Mouse (Mus musculus) midbrain, embryonic 10.5 days (tissue): ENCODE measurements at regions not wholly inside any gene's neighbourhood (a gene's known extent, or its start where the extent isn't known, plus 50 kb on each side); places are given as distances from the start of the nearest gene placed in this dataset.

Experiments
- DNase-seq: peaks from one replicate; pipeline ENCODE4 v3.0.0-alpha.2; 2017; ENCODE audit warnings: low spot score
- H3K27ac ChIP-seq: fragments of 300-500 bp; sonication (generic); replicated peaks from 2 replicates; pipeline ENCODE4 v1.5.1; 2016; ENCODE audit warnings: mild to moderate bottlenecking
- H3K27me3 ChIP-seq: fragments of 300-500 bp; sonication (generic); 2 replicates; pipeline ENCODE4 v1.6.1; 2016; ENCODE audit warnings: low read depth, mild to moderate bottlenecking; ENCODE audit not compliant: poor library complexity, severe bottlenecking
- H3K36me3 ChIP-seq: fragments of 300-500 bp; sonication (generic); 2 replicates; pipeline ENCODE4 v1.6.1; 2016; ENCODE audit warnings: mild to moderate bottlenecking, moderate library complexity
- H3K4me1 ChIP-seq: fragments of 300-500 bp; sonication (generic); 2 replicates; pipeline ENCODE4 v1.6.1; 2016
- H3K4me3 ChIP-seq: fragments of 300-500 bp; sonication (generic); 2 replicates; pipeline ENCODE4 v1.5.1; 2016; ENCODE audit warnings: mild to moderate bottlenecking, moderate library complexity
- H3K9me3 ChIP-seq: fragments of 300-500 bp; sonication (generic); replicated peaks from 2 replicates; pipeline ENCODE4 v1.6.1; 2016; ENCODE audit warnings: mild to moderate bottlenecking
- WGBS: fragments of 180-500 bp; shearing (Covaris S2); methylation state at CpG from one replicate; pipeline ENCODE4 v1.1.7; 2016; 5-methylcytosine and 5-hydroxymethylcytosine counted together

DNA sequence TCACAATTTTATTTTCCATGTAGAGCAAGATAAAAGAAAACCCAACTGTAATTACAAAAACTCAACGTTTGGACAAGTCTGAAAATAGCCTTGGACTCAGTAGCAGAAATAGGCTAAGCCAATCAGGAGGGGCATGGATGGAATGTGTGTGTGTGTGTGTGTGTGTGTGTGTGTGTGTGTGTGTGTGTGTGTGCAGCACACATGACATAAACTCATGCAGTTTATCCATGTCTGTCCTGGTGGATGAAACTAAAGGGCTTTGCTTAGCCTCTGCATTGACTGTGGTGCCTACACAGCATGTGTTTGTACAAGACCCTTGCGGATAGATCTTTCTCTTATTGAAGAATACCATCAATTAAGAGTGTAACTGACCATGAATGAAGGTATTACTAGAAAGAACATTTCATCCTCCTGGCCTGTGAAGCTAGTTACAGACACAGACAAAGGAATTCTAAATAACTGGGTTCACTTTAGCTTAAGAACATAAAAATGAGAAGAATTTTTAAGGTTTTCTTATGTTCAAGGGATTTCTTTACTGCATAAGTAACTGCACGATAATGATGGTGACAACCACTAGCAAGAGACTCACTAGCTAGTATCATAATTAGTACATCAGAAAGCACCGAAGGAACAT is 361.5 kb downstream of the Tmem182 start:
- no peak for DNase-seq
- Histone ChIP-seq H3K4me3 (no peak overlapping the region), H3K27ac (peak overlapping the region; percentile 84), H3K9me3 (peaks cover 4% of the 10 kb centered on the region), H3K4me1 (peaks cover 35% of the 10 kb centered on the region), H3K36me3 (0 out of 2 replicates have a peak, but pooled peaks cover 3% of the 10 kb centered on the region), H3K27me3 (peaks cover 8% of the 10 kb centered on the region)
- 49% methylated on average over 4 of the region's 4 CpGs for WGBS

DNA sequence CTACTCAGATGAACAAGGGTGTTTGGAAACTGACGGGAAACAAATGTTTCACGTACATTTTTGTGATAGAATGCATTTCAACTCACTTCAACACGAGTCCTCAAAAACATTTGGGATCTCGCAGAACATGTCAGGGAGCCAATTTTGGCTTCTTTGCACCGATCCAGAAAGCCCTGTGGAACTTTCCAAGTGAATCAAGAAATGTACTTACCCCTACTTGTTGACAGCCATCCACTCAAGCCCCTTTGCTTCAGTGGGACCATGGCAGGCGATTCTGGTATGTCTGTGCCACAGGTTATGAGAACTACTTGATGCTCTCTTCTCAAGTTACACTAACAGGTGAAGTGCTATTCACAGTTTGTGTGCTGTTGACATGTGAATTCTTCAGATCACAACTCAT is 381.6 kb downstream of the Tmem182 start:
- Histone ChIP-seq H3K4me1 (peaks cover 13% of the 10 kb centered on the region), H3K36me3 (no peaks in the 10 kb centered on the region), H3K27ac (no peak overlapping the region), H3K27me3 (peaks cover 31% of the 10 kb centered on the region), H3K9me3 (no peaks in the 10 kb centered on the region), H3K4me3 (no peak overlapping the region)
- 92% methylated on average over 6 of the region's 6 CpGs for WGBS
- DNase-seq: no peak

DNA sequence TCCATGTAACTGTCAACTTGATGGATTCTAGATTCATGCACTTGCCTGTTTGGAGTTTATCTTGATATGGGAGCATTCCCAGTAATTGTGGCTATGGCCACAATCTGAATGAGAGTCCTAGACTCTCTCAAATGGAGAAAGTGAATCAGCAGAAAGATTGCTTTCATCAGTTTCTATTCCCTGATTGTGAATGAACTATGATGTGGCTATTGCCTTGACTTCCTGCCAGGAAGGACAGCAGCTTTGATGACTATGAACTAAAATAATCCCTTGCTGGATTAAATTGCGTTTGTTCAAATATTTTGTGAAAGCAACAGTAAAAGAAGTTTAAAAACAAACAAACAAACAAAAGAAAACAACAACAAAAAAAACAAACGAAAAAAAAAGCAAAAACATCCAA is 407.5 kb downstream of the Tmem182 start:
- Histone ChIP-seq H3K4me1 (no peaks in the 10 kb centered on the region), H3K36me3 (no peaks in the 10 kb centered on the region), H3K27me3 (no peaks in the 10 kb centered on the region), H3K27ac (no peak overlapping the region), H3K9me3 (no peaks in the 10 kb centered on the region), H3K4me3 (no peak overlapping the region)
- no peak for DNase-seq
- 82% methylated on average over 2 of the region's 2 CpGs for WGBS

DNA sequence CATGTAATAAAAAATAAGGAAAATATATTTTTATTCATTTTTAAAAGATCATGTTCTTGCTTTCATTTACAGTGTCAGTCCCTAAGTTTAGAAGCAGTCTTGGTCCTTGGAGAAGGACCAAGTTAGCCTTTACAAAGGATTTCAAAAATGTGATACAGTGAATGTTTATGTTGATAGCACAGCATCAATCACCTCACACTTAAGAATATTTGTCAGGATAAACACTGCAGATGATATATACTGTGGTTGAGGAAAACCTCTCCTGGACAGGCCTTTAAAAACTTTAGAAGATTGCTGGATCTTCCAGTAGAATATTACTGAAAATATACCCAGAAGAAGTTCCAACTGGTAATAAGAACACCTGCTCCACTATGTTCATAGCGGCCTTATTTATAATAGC is 420.4 kb downstream of the Tmem182 start:
- Histone ChIP-seq H3K9me3 (no peaks in the 10 kb centered on the region), H3K27me3 (no peaks in the 10 kb centered on the region), H3K27ac (no peak overlapping the region), H3K4me3 (no peak overlapping the region), H3K4me1 (no peaks in the 10 kb centered on the region), H3K36me3 (no peaks in the 10 kb centered on the region)
- DNase-seq: no peak
- 89% methylated on average over 1 of the region's 1 CpGs for WGBS

DNA sequence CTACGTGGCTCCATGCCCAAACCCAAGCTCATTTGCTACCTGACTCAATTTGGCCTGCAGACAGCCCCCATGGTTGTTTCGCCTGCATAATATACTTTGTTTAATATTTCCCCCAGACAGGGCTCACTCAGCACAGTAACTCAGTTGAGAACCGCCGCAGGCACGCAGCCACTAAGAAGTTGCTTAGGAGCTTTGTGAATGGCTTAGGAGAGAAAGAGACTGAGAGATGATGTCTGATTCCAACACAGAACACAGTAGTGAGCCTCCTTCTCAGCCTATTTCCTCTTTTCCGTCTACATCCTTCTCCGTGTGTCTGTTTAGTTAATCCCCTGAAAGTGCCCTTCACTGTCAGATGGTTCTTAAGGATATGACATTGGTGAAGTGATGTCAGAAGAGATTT is 429.9 kb downstream of the Tmem182 start:
- Histone ChIP-seq H3K27ac (no peak overlapping the region), H3K36me3 (no peaks in the 10 kb centered on the region), H3K4me1 (peaks cover 11% of the 10 kb centered on the region; the same call in 1 of the 2 replicates), H3K9me3 (no peaks in the 10 kb centered on the region), H3K27me3 (no peaks in the 10 kb centered on the region), H3K4me3 (no peak overlapping the region)
- DNase-seq: no peak
- 84% methylated on average over 7 of the region's 7 CpGs for WGBS

DNA sequence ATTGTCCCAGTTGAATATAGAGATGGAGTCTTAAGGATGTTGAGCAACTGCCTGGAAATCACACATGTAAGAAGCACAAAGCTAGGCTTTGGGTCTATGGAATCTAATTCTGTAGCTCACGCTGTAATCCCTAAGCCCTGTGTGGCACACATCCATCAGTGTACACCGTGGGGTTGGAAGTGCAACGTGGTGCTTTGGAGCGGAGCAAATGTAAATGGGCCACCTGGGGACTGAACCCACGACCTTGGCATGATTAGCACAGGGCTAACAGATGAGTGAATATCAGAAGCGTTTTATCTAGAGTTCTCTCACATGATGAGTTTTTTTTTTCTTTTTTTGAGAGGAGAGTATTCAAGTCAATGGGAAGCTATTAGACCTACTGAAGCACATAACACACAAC is 437.6 kb downstream of the Tmem182 start:
- H3K27me3 ChIP-seq: no peaks in the 10 kb centered on the region
- 81% methylated on average over 6 of the region's 6 CpGs for WGBS
- no peaks in the 10 kb centered on the region; the same call in 1 of the 2 replicates for H3K4me1 ChIP-seq
- no peaks in the 10 kb centered on the region for H3K9me3 ChIP-seq
- DNase-seq: no peak
- H3K27ac ChIP-seq: no peak overlapping the region
- no peak overlapping the region for H3K4me3 ChIP-seq
- no peaks in the 10 kb centered on the region for H3K36me3 ChIP-seq

DNA sequence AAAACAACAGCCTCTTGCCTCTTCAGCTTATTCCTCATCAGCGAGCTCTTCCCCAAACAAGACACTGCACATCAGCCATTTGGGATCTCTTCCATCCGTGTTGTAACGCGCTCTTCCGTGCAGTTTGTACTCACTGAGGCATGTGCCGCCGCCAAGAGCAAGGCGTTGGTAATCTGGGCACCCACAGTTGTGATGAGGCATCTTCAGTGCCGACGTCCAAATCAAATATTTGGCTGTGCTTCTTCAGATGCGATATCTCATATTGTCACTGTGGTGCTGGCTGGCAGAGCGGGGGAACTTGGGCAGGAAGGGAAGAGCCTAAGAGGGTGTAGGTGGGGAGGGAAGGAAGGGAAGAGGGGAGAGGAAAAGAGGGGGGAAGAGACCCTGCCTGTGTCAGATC is 439.2 kb downstream of the Tmem182 start:
- Histone ChIP-seq H3K27ac (no peak overlapping the region), H3K4me3 (no peak overlapping the region), H3K27me3 (no peaks in the 10 kb centered on the region), H3K36me3 (no peaks in the 10 kb centered on the region), H3K9me3 (no peaks in the 10 kb centered on the region), H3K4me1 (no peaks in the 10 kb centered on the region; the same call in 1 of the 2 replicates)
- DNase-seq: no peak
- 94% methylated on average over 12 of the region's 12 CpGs for WGBS

DNA sequence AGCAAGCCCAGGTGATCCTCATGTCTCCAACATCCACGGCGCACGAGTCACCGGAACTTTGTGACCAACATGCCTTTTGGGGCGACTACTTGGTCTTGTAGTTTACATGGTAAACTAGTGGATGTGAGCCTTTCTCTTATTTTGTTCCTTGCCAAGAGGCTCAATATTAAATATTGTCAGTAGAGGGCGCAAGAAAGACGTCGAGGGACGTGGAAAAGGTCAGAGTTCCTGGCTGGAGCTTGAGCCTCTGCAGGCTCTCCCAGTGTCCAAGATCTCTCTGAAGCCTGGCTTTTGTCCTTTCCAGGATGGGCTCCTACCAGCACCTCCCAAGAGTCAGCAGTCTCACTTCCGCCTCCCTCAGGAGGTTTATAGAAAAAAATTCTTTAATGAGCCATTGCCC is 458.8 kb downstream of the Tmem182 start:
- H3K27me3 ChIP-seq: no peaks in the 10 kb centered on the region
- DNase-seq: peak; percentile 46
- peak overlapping the region; percentile 63 for H3K27ac ChIP-seq
- no peaks in the 10 kb centered on the region for H3K36me3 ChIP-seq
- peaks cover 12% of the 10 kb centered on the region for H3K4me1 ChIP-seq
- 35% methylated on average over 10 of the region's 10 CpGs for WGBS
- H3K4me3 ChIP-seq: no peak overlapping the region
- no peaks in the 10 kb centered on the region for H3K9me3 ChIP-seq

DNA sequence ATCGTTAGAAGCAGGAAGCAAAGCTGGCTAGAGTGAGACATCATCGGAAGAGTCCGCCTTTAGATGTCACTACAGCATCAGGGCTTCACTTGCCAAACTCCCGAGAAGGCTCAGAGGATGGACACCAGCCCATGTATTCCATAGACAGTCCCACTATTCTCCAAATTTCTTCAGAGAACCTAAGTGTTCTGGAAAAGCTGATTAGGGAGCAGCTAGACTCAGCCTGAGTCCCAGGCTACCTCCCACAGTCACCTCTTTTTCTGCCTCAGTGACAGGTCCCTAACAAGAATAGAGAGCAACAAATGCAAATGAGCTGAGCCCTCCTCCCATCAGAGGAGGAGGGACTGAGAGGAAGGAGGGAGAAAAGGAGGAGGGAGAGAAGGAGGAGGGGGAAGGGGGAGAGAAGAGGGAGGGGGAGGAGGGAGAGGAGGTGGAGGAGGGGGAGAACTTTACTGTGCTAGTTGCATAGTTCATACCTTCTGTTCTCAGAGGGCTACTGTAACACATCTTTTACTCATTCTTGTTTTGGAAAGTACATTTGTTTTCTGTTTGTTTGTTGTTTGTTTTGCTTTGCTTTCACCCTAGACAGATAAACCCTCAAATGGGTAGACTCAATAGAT is 465.8 kb downstream of the Tmem182 start:
- WGBS: 17% methylated on average over 4 of the region's 4 CpGs
- DNase-seq: peak; percentile 55
- Histone ChIP-seq H3K36me3 (no peaks in the 10 kb centered on the region), H3K4me1 (peaks cover 69% of the 10 kb centered on the region), H3K27ac (peak overlapping the region; percentile 81), H3K27me3 (0 out of 2 replicates have a peak, but pooled peaks cover 4% of the 10 kb centered on the region), H3K9me3 (no peaks in the 10 kb centered on the region), H3K4me3 (peak overlapping the region; percentile 16; the same call in 1 of the 2 replicates)

DNA sequence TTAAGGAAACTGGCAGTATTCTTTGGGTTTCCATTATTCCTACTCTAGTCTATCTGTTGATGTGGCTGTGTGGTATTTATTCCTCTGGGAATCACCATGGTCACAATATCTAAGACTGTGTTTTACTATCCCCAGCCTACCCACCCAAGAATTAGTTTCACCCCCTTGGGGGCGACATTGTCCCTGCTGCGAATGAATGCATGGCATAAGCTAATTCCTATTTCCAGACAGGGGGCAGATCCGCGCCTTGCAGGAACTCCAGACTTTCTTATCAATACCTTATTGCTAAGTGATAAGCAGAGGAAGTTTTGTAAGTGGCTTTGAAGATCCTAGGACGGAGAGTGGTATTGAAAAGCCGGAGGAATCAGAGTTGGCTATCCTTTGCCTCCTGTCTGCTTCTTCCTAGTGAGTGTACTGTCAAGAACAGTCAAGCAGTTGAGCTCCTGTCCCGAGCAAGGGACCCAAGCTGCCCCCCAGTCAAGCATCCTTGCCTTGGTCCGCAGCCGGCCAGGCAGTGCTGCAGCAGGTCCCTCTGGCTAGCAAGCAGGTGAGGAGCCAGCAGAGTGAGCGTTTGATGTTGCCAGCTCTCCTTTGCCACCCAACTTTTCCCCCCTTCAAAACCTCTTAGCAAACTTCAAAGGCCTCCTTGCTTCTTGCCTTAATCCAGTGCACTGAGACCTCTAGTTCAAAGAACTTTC is 469.3 kb downstream of the Tmem182 start:
- Histone ChIP-seq H3K27me3 (0 out of 2 replicates have a peak, but pooled peaks cover 4% of the 10 kb centered on the region), H3K4me1 (peaks cover 79% of the 10 kb centered on the region), H3K4me3 (peak overlapping the region; percentile 48), H3K9me3 (peaks cover under 1% of the 10 kb centered on the region; the same call in 1 of the 2 replicates), H3K27ac (peak overlapping the region; percentile 92), H3K36me3 (no peaks in the 10 kb centered on the region)
- 4% methylated on average over 10 of the region's 10 CpGs for whole genome bisulfite sequencing
- peak; percentile 53 for DNase-seq

DNA sequence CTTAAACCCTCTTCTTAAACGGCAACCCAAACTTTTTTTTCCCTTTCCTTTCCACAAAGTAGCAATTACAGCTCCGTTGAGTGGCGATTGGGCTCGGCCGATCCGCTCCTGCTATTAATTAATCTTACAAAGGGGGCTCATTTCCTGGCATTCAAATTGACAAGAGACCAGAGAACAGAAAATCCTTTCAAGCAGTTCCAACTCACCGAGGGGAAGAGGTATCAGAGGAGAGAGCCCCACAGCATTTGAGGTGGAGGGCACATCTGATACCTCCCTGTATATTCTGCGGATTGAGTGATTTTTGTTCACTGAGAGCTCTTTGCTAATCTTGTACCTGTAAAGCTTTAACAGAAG is 469.8 kb downstream of the Tmem182 start:
- WGBS: 2% methylated on average over 8 of the region's 8 CpGs
- peaks cover 6% of the 10 kb centered on the region; the same call in 1 of the 2 replicates for H3K9me3 ChIP-seq
- H3K27ac ChIP-seq: peak overlapping the region; percentile 92
- H3K27me3 ChIP-seq: 0 out of 2 replicates have a peak, but pooled peaks cover 3% of the 10 kb centered on the region
- peaks cover 74% of the 10 kb centered on the region for H3K4me1 ChIP-seq
- no peaks in the 10 kb centered on the region for H3K36me3 ChIP-seq
- peak; percentile 45 for DNase-seq
- H3K4me3 ChIP-seq: peak overlapping the region; percentile 48

DNA sequence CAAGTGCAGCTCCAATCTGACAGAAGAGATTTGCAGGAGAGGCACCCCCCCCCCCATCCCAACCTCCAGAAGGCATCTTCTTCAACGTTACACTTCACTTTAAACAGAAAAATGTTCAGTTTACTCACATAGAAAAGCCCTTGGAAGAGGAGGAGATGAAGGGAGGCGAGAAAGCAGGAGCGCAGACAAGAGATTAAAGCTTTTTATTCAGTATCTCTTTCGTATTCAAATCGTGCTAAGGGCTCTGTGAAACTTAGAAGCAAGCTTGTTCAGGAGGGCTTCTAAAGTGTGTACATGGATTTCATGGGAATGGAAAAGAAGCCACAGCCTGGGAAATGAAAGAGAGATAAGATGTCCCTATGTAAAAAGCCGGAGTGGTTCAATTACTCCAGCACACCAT is 470.2 kb downstream of the Tmem182 start:
- Histone ChIP-seq H3K27me3 (no peaks in the 10 kb centered on the region), H3K27ac (peak overlapping the region; percentile 92), H3K9me3 (peaks cover 9% of the 10 kb centered on the region; the same call in 1 of the 2 replicates), H3K36me3 (no peaks in the 10 kb centered on the region), H3K4me3 (peak overlapping the region; percentile 48), H3K4me1 (peaks cover 70% of the 10 kb centered on the region)
- 12% methylated on average over 6 of the region's 6 CpGs for WGBS
- peak; percentile 46 for DNase-seq

DNA sequence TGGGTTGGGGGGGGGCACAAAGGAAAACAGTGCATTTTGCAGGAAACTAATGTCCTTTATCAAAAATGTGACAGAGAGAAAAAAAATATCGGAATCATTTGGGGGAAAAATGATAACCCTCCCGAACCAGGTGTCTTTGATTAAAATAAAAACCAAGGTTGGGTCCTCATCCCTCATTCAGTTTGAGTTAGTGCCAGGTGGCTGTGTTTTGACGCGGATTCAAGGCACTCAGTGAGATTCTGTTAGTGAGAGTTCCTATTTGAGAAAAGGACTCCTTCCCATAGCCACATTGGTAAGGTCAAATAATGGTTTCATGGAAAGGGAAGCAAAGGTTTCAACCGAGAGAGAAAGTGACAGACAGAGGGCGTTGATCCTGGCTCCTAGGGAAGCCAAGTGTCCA is 470.9 kb downstream of the Tmem182 start:
- H3K36me3 ChIP-seq: no peaks in the 10 kb centered on the region
- peaks cover 63% of the 10 kb centered on the region for H3K4me1 ChIP-seq
- peak overlapping the region; percentile 77 for H3K27ac ChIP-seq

More for the DNA sequence above, 470.9 kb downstream of the Tmem182 start:
- Histone ChIP-seq H3K27me3 (no peaks in the 10 kb centered on the region), H3K9me3 (peaks cover 9% of the 10 kb centered on the region; the same call in 1 of the 2 replicates), H3K4me3 (no peak overlapping the region)
- DNase-seq: peak; percentile 14
- 44% methylated on average over 6 of the region's 6 CpGs for WGBS
